Mouse (Mus musculus): ENCODE data around the gene Tcf7l1. TPM values are rescaled to one million over a fixed set of nuclear protein-coding genes. Genes with fewer than 3 reads are reported as not detected.

The Tcf7l1 gene
- polyA plus RNA-seq, 2 experiments, result 3.1 TPM

- H3K27ac ChIP-seq, result no peak overlapping the region
- no peak overlapping the region for H3K4me3 ChIP-seq (ENCODE audit: insufficient read depth in 1 of 2, low read depth in 2 of 2, low read length in 2 of 2)
- ATAC-seq (ENCODE audit: insufficient read depth) (no peak), DNase-seq (ENCODE audit: low read depth in 3 of 3, low spot score in 3 of 3) (no peak)
- no peaks in the 10 kb centered on the region for H3K9me3 ChIP-seq (ENCODE audit: control insufficient read depth, low read length)
- H3K27me3 ChIP-seq (ENCODE audit: control insufficient read depth, insufficient read depth, low read length), result no peaks in the 10 kb centered on the region
- no peak for TF ChIP-seq CTCF (IDR thresholded peaks at IDR 0.05; ENCODE audit: low read depth)
- no peak for TF ChIP-seq EP300 (IDR thresholded peaks at IDR 0.05; ENCODE audit: low read depth)
- H3K4me1 ChIP-seq (replicated peaks; ENCODE audit: control insufficient read depth in 2 of 2, insufficient read depth in 2 of 2, low read length in 1 of 2), result no peaks in the 10 kb centered on the region
- H3K36me3 ChIP-seq (replicated peaks; ENCODE audit: control insufficient read depth, insufficient read depth, low read depth), result no peaks in the 10 kb centered on the region
- no peak overlapping the region for H3K4me2 ChIP-seq (ENCODE audit: low read depth)
- H3K9ac ChIP-seq (replicated peaks), result no peak overlapping the region
Observed at GRCm38 (mm10) chr6:72590111-72590510, 198.9 kb downstream of the Tcf7l1 start.

GRCm38 (mm10) chr6:72588307-72588706 is 200.7 kb downstream of the Tcf7l1 start:
- ATAC-seq (ENCODE audit: insufficient read depth), result no peak

GRCm38 (mm10) chr6:72586701-72587100 is 202.4 kb downstream of the Tcf7l1 start:
- TF ChIP-seq EP300 (IDR thresholded peaks at IDR 0.05; ENCODE audit: low read depth) (no peak), CTCF (IDR thresholded peaks at IDR 0.05; ENCODE audit: low read depth) (no peak)
- H3K27me3 ChIP-seq (ENCODE audit: control insufficient read depth, insufficient read depth, low read length), result no peaks in the 10 kb centered on the region
- H3K27ac ChIP-seq, result no peak overlapping the region
- no peaks in the 10 kb centered on the region for H3K9me3 ChIP-seq (ENCODE audit: control insufficient read depth, low read length)
- ATAC-seq (ENCODE audit: insufficient read depth), result no peak
- 57% methylated on average over 3 of the region's 3 CpGs for WGBS (ENCODE audit: insufficient replicate concordance)
- H3K9ac ChIP-seq (replicated peaks), result no peak overlapping the region
- no peak overlapping the region for H3K4me3 ChIP-seq (ENCODE audit: insufficient read depth in 1 of 2, low read depth in 2 of 2, low read length in 2 of 2)
- no peak for DNase-seq (ENCODE audit: low read depth in 3 of 3, low spot score in 3 of 3)
- H3K4me1 ChIP-seq (replicated peaks; ENCODE audit: control insufficient read depth in 2 of 2, insufficient read depth in 2 of 2, low read length in 1 of 2), result no peaks in the 10 kb centered on the region; a peak in 1 of 4 replicates
- no peak overlapping the region for H3K4me2 ChIP-seq (ENCODE audit: low read depth)
- no peaks in the 10 kb centered on the region for H3K36me3 ChIP-seq (replicated peaks; ENCODE audit: control insufficient read depth, insufficient read depth, low read depth)

More at GRCm38 (mm10) chr6:72588307-72588706, 200.7 kb downstream of the Tcf7l1 start:
- DNase-seq (ENCODE audit: low read depth in 3 of 3, low spot score in 3 of 3), result no peak
- Histone ChIP-seq H3K9me3 (ENCODE audit: control insufficient read depth, low read length) (no peaks in the 10 kb centered on the region), H3K4me2 (ENCODE audit: low read depth) (no peak overlapping the region), H3K4me1 (replicated peaks; ENCODE audit: control insufficient read depth in 2 of 2, insufficient read depth in 2 of 2, low read length in 1 of 2) (no peaks in the 10 kb centered on the region; a peak in 1 of 4 replicates), H3K9ac (replicated peaks) (no peak overlapping the region), H3K36me3 (replicated peaks; ENCODE audit: control insufficient read depth, insufficient read depth, low read depth) (no peaks in the 10 kb centered on the region), H3K4me3 (ENCODE audit: insufficient read depth in 1 of 2, low read depth in 2 of 2, low read length in 2 of 2) (no peak overlapping the region), H3K27me3 (ENCODE audit: control insufficient read depth, insufficient read depth, low read length) (no peaks in the 10 kb centered on the region), H3K27ac (no peak overlapping the region)
- TF ChIP-seq CTCF (IDR thresholded peaks at IDR 0.05; ENCODE audit: low read depth) (no peak), EP300 (IDR thresholded peaks at IDR 0.05; ENCODE audit: low read depth) (no peak)

GRCm38 (mm10) chr6:72584154-72584553 is 204.9 kb downstream of the Tcf7l1 start:
- no peak for DNase-seq (ENCODE audit: low read depth in 3 of 3, low spot score in 3 of 3)
- H3K36me3 ChIP-seq (replicated peaks; ENCODE audit: control insufficient read depth, insufficient read depth, low read depth), result no peaks in the 10 kb centered on the region
- TF ChIP-seq CTCF (IDR thresholded peaks at IDR 0.05; ENCODE audit: low read depth) (no peak), EP300 (IDR thresholded peaks at IDR 0.05; ENCODE audit: low read depth) (no peak)
- H3K4me1 ChIP-seq (replicated peaks; ENCODE audit: control insufficient read depth in 2 of 2, insufficient read depth in 2 of 2, low read length in 1 of 2), result no peaks in the 10 kb centered on the region; a peak in 1 of 4 replicates
- no peak overlapping the region for H3K4me3 ChIP-seq (ENCODE audit: insufficient read depth in 1 of 2, low read depth in 2 of 2, low read length in 2 of 2)
- no peak overlapping the region for H3K9ac ChIP-seq (replicated peaks)
- H3K4me2 ChIP-seq (ENCODE audit: low read depth), result no peak overlapping the region
- no peak for ATAC-seq (ENCODE audit: insufficient read depth)
- no peaks in the 10 kb centered on the region for H3K9me3 ChIP-seq (ENCODE audit: control insufficient read depth, low read length)
- H3K27me3 ChIP-seq (ENCODE audit: control insufficient read depth, insufficient read depth, low read length), result no peaks in the 10 kb centered on the region
- 69% methylated on average over 11 of the region's 11 CpGs for WGBS (ENCODE audit: insufficient replicate concordance)
- H3K27ac ChIP-seq, result no peak overlapping the region

- no peaks in the 10 kb centered on the region for H3K36me3 ChIP-seq (replicated peaks; ENCODE audit: control insufficient read depth, insufficient read depth, low read depth)
- no peak overlapping the region for H3K9ac ChIP-seq (replicated peaks)
- no peak overlapping the region for H3K27ac ChIP-seq
- TF ChIP-seq EP300 (IDR thresholded peaks at IDR 0.05; ENCODE audit: low read depth) (no peak), CTCF (IDR thresholded peaks at IDR 0.05; ENCODE audit: low read depth) (no peak)
- DNase-seq (ENCODE audit: low read depth in 3 of 3, low spot score in 3 of 3), result no peak
- H3K4me2 ChIP-seq (ENCODE audit: low read depth), result no peak overlapping the region
- no peaks in the 10 kb centered on the region for H3K9me3 ChIP-seq (ENCODE audit: control insufficient read depth, low read length)
- WGBS (ENCODE audit: insufficient replicate concordance), result 63% methylated on average over 4 of the region's 4 CpGs
- no peaks in the 10 kb centered on the region; a peak in 1 of 4 replicates for H3K4me1 ChIP-seq (replicated peaks; ENCODE audit: control insufficient read depth in 2 of 2, insufficient read depth in 2 of 2, low read length in 1 of 2)
- no peaks in the 10 kb centered on the region for H3K27me3 ChIP-seq (ENCODE audit: control insufficient read depth, insufficient read depth, low read length)
- no peak overlapping the region for H3K4me3 ChIP-seq (ENCODE audit: insufficient read depth in 1 of 2, low read depth in 2 of 2, low read length in 2 of 2)
- no peak for ATAC-seq (ENCODE audit: insufficient read depth)
Observed at GRCm38 (mm10) chr6:72583211-72583839, 205.7 kb downstream of the Tcf7l1 start.
